ENCODE assay signal across 10 mouse cellular contexts in the genomic region with DNA sequence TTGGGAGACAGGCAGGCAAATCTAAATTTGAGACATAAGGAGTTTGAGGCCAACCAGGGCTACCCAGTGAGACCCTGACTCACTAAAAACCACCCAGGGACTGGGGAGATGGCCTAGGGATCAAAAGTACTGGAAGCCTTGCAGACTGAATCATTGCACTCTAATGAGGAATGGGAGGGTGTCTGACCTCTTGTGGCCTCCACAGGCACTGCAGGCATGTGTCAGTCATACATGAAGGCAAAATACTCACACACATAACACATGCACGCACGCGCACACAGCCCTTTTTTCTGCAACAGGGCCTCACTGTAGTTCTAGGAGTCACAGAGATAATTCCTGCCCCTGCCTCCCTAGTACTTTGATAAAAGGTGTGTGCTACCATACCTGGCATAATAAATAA. TPM values are rescaled to one million over a fixed set of nuclear protein-coding genes. Genes with fewer than 3 reads are reported as not detected.
DNase-seq lines count a peak whose midpoint lies in the region; ATAC-seq lines count a peak whose summit lies in the region.
"Had no signal": no experiment of that assay in that cellular context is flagged by ENCODE, and none has a peak within 500 bp of the region (broad histone marks: within the 10 kb centered on the region; RNA-seq: fewer than 3 reads in every experiment).

No protein-coding gene starts in this region.

- H3K9ac ChIP-seq in kidney, embryonic 15.5 days: no peak overlapping the region

- ATAC-seq in kidney, embryonic 15.5 days (replicated peaks; ENCODE audit: low FRiP score): no peak
- ATAC-seq in erythroid progenitor cell, adult 5-6 weeks (replicated peaks; ENCODE audit: low FRiP score, poor library complexity, severe bottlenecking): peak; percentile 67

- peaks cover 20% of the 10 kb centered on the region for H3K27me3 ChIP-seq in kidney, embryonic 15.5 days

- H3K4me2 ChIP-seq in kidney, embryonic 15.5 days: no peak overlapping the region

- no peak overlapping the region for H3K27ac ChIP-seq in kidney, embryonic 15.5 days

- peak; percentile 50 for DNase-seq in kidney, adult 9 months
- peak; percentile 69 for DNase-seq in CD4-positive, CD25-positive, alpha-beta regulatory T cell, adult 2 months (ENCODE audit: low read depth, low spot score)
- peak; percentile 78 for DNase-seq in R1 (ENCODE audit: low read depth, low spot score)
- DNase-seq in mesoderm, embryonic 11.5 days (ENCODE audit: low read depth, low spot score): peak; percentile 60
- DNase-seq in MN1 (ENCODE audit: low spot score): no peak
- DNase-seq in urinary bladder, postnatal 36 days (ENCODE audit: low spot score in 2 of 2): no peak

- peaks cover 29% of the 10 kb centered on the region for H3K36me3 ChIP-seq in kidney, embryonic 15.5 days

- H3K9me3 ChIP-seq in kidney, embryonic 15.5 days (replicated peaks): no peaks in the 10 kb centered on the region

- peaks cover 28% of the 10 kb centered on the region for H3K4me1 ChIP-seq in kidney, embryonic 15.5 days

- WGBS in kidney, embryonic 15.5 days: 82% methylated on average over 3 of the region's 3 CpGs

- no peak overlapping the region for H3K4me3 ChIP-seq in kidney, embryonic 15.5 days (replicated peaks)

RNA-seq across cellular contexts. Expression of gene Dnajc5g, which starts 24.7 kb away (rescaled TPM):
- polyA plus RNA-seq in kidney, embryonic 15.5 days (2015; fragmentation: Nextera tagmentation; extraction: Ambion mirVana): not detected in 2 replicates
- total RNA-seq in erythroid progenitor cell, adult 5-6 weeks (2015; ENCODE audit: low replicate concordance): not detected in 2 replicates
- not detected in 2 replicates for total RNA-seq in erythroid progenitor cell, adult 5-6 weeks (2017; ENCODE audit: low replicate concordance)
- polyA plus RNA-seq: liver, embryonic 16.5 days; stomach, embryonic 16.5 days had no signal

RNA-seq across cellular contexts. Expression of gene Slc30a3, which starts 26.7 kb away (rescaled TPM):
- polyA plus RNA-seq in kidney, embryonic 15.5 days (2015; fragmentation: Nextera tagmentation; extraction: Ambion mirVana): 2.8 and 3.1 TPM in 2 replicates
- total RNA-seq in erythroid progenitor cell, adult 5-6 weeks (2015; ENCODE audit: low replicate concordance): not detected in 2 replicates
- total RNA-seq in erythroid progenitor cell, adult 5-6 weeks (2017; ENCODE audit: low replicate concordance): not detected in 2 replicates

RNA-seq across cellular contexts. Expression of gene Cad, which starts 26.8 kb away (rescaled TPM):
- 32.5 and 36.2 TPM in 2 replicates for polyA plus RNA-seq in kidney, embryonic 15.5 days (2015; fragmentation: Nextera tagmentation; extraction: Ambion mirVana)
- total RNA-seq in erythroid progenitor cell, adult 5-6 weeks (2015; ENCODE audit: low replicate concordance): 19.3 and 24.9 TPM in 2 replicates
- 3.5 and 11.3 TPM in 2 replicates for total RNA-seq in erythroid progenitor cell, adult 5-6 weeks (2017; ENCODE audit: low replicate concordance)

RNA-seq across cellular contexts. Expression of gene Slc5a6, which starts 32.7 kb away (rescaled TPM):
- 10.4 and 11.8 TPM in 2 replicates for polyA plus RNA-seq in kidney, embryonic 15.5 days (2015; fragmentation: Nextera tagmentation; extraction: Ambion mirVana)
- not detected in 2 replicates for total RNA-seq in erythroid progenitor cell, adult 5-6 weeks (2015; ENCODE audit: low replicate concordance)
- not detected in 2 replicates for total RNA-seq in erythroid progenitor cell, adult 5-6 weeks (2017; ENCODE audit: low replicate concordance)

RNA-seq across cellular contexts. Expression of gene Atraid, which starts 33.3 kb away (rescaled TPM):
- polyA plus RNA-seq in kidney, embryonic 15.5 days (2015; fragmentation: Nextera tagmentation; extraction: Ambion mirVana): 145 and 149 TPM in 2 replicates
- 38.6 and 49.9 TPM in 2 replicates for total RNA-seq in erythroid progenitor cell, adult 5-6 weeks (2015; ENCODE audit: low replicate concordance)
- 15.1 and 16.0 TPM in 2 replicates for total RNA-seq in erythroid progenitor cell, adult 5-6 weeks (2017; ENCODE audit: low replicate concordance)

Comparison
In these comparisons a context has a peak if more than half of its experiments do, and no peak if none do; other contexts are left out.
1. DNase-seq: peak in kidney, adult 9 months (single experiment), CD4-positive, CD25-positive, alpha-beta regulatory T cell, adult 2 months (single experiment), R1 (single experiment) and mesoderm, embryonic 11.5 days (single experiment); none in MN1 (single experiment) and urinary bladder, postnatal 36 days (0 of 2).